Mouse (Mus musculus): Measurements from ENCODE around the gene Cnot8.
"Not testable (repeated sequence)": the region's sequence is repeated elsewhere in the genome, so short reads cannot be mapped to it uniquely, and the experiment has no call there.

Gene Cnot8

GRCm38 (mm10) chr11:58103697-58104306 lies at the start of gene Cnot8:
Gene Cnot8, plus strand, starts transcription at chr11:58104153.
- in situ Hi-C loops (cut with MboI; ENCODE audit: unreplicated experiment in 2 of 2): loop anchor here (5.0 to 10.0 kb wide), 5 partner anchors 63 to 221 kb away; partner anchors contain the start of genes Gemin5 (in 1 of the 2) and Zfp692 (in 1 of the 2)

- in situ Hi-C loops (cut with MboI; ENCODE audit: unreplicated experiment in 2 of 2): loop anchor here (5.0 to 25.0 kb wide), 3 partner anchors 95 to 580 kb away; partner anchors contain the start of genes Olfr323 (in 1 of the 2) and Trim58 (in 1 of the 2)
Measured at GRCm38 (mm10) chr11:58057455-58057854, 46.5 kb upstream of the Cnot8 start.

- in situ Hi-C loops (cut with MboI; ENCODE audit: unreplicated experiment in 2 of 2): loop anchor here (5.0 to 25.0 kb wide), 3 partner anchors 97 to 578 kb away; partner anchors contain the start of genes Olfr323 (in 1 of the 2) and Trim58 (in 1 of the 2)
Measured at GRCm38 (mm10) chr11:58059752-58060151, 44.2 kb upstream of the Cnot8 start.

- in situ Hi-C loops (cut with MboI; ENCODE audit: unreplicated experiment in 2 of 2): loop anchor here in 1 of 2 experiments (25.0 kb wide), 1 partner anchor 576 kb away; the partner anchor contains the start of genes Olfr323 and Trim58
Measured at GRCm38 (mm10) chr11:58061218-58061617, 42.7 kb upstream of the Cnot8 start.

- in situ Hi-C loops (cut with MboI; ENCODE audit: unreplicated experiment in 2 of 2): loop anchor here in 1 of 2 experiments (25.0 kb wide), 1 partner anchor 575 kb away; the partner anchor contains the start of genes Olfr323 and Trim58
Measured at GRCm38 (mm10) chr11:58062586-58062985, 41.4 kb upstream of the Cnot8 start.

- in situ Hi-C loops (cut with MboI; ENCODE audit: unreplicated experiment in 2 of 2): loop anchor here in 1 of 2 experiments (25.0 kb wide), 1 partner anchor 572 kb away; the partner anchor contains the start of genes Olfr323 and Trim58
Measured at GRCm38 (mm10) chr11:58065025-58065424, 38.9 kb upstream of the Cnot8 start.

- in situ Hi-C loops (cut with MboI; ENCODE audit: unreplicated experiment in 2 of 2): loop anchor here in 1 of 2 experiments (25.0 kb wide), 1 partner anchor 564 kb away; the partner anchor contains the start of genes Olfr323 and Trim58
Measured at GRCm38 (mm10) chr11:58072978-58073377, 31.0 kb upstream of the Cnot8 start.

- in situ Hi-C loops (cut with MboI; ENCODE audit: unreplicated experiment in 2 of 2): no loop called here
Measured at GRCm38 (mm10) chr11:58077270-58077669, 26.7 kb upstream of the Cnot8 start.

- in situ Hi-C loops (cut with MboI; ENCODE audit: unreplicated experiment in 2 of 2): no loop called here
Measured at GRCm38 (mm10) chr11:58081716-58082115, 22.2 kb upstream of the Cnot8 start.

- in situ Hi-C loops (cut with MboI; ENCODE audit: unreplicated experiment in 2 of 2): no loop called here
Measured at GRCm38 (mm10) chr11:58092541-58092940, 11.4 kb upstream of the Cnot8 start.

GRCm38 (mm10) chr11:58093021-58093528 lies 10.9 kb upstream of the Cnot8 start, which contains the start of gene Gm12248:
Gene Gm12248, minus strand, starts transcription at chr11:58093134.
- in situ Hi-C loops (cut with MboI; ENCODE audit: unreplicated experiment in 2 of 2): no loop called here

- in situ Hi-C loops (cut with MboI; ENCODE audit: unreplicated experiment in 2 of 2): no loop called here
Measured at GRCm38 (mm10) chr11:58094766-58095165, 9.2 kb upstream of the Cnot8 start.

- in situ Hi-C loops (cut with MboI; ENCODE audit: unreplicated experiment in 2 of 2): no loop called here
Measured at GRCm38 (mm10) chr11:58095561-58095960, 8.4 kb upstream of the Cnot8 start.

- in situ Hi-C loops (cut with MboI; ENCODE audit: unreplicated experiment in 2 of 2): no loop called here
Measured at GRCm38 (mm10) chr11:58096160-58096559, 7.8 kb upstream of the Cnot8 start.

GRCm38 (mm10) chr11:58096821-58097620 lies 6.9 kb upstream of the Cnot8 start:
- in situ Hi-C loops (cut with MboI; ENCODE audit: unreplicated experiment in 2 of 2): no loop called here

GRCm38 (mm10) chr11:58097621-58098365 lies 6.2 kb upstream of the Cnot8 start:
- in situ Hi-C loops (cut with MboI; ENCODE audit: unreplicated experiment in 2 of 2): no loop called here

GRCm38 (mm10) chr11:58098366-58098720 lies 5.6 kb upstream of the Cnot8 start:
- in situ Hi-C loops (cut with MboI; ENCODE audit: unreplicated experiment in 2 of 2): not testable (repeated sequence)

GRCm38 (mm10) chr11:58100006-58100405 lies 3.9 kb upstream of the Cnot8 start:
- in situ Hi-C loops (cut with MboI; ENCODE audit: unreplicated experiment in 2 of 2): loop anchor here (5.0 to 10.0 kb wide), 5 partner anchors 67 to 225 kb away; partner anchors contain the start of genes Gemin5 (in 1 of the 2) and Zfp692 (in 1 of the 2)

- in situ Hi-C loops (cut with MboI; ENCODE audit: unreplicated experiment in 2 of 2): loop anchor here (5.0 to 10.0 kb wide), 5 partner anchors 66 to 224 kb away; partner anchors contain the start of genes Gemin5 (in 1 of the 2) and Zfp692 (in 1 of the 2)
Measured at GRCm38 (mm10) chr11:58101194-58101720, 2.7 kb upstream of the Cnot8 start.

Data from v-Abl transformed pro-B cells (cell line).